Mouse (Mus musculus): ENCODE measurements around the gene Lrrfip2.

Lrrfip2 gene

DNA sequence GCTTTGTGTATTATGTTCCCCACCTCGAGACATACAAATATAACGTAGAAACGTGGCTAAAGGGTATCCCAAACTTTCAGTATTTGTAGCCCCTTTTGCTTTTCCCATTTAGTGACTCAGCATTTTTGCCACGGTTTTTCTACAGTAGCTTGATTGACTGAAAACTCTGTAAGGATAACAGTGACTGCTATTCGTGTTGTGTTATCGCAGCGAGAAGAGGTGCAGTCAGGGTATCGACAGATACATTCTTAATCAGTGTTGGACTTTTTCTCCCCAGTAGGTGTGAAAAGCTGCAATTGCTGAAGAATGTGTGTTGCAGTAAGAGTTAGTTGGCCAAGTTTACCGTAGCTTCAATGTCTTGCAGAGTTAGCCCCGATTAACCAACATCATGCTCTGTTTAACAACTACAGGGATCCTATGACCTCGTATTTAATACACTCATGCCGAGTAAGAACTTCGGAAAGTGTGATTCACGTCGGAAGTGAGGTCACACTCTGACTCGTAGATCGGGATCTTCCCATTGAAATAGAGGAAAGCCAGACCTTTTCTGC, 1.6 kb downstream of the Lrrfip2 start:
- peak; percentile 95 for DNase-seq

DNA sequence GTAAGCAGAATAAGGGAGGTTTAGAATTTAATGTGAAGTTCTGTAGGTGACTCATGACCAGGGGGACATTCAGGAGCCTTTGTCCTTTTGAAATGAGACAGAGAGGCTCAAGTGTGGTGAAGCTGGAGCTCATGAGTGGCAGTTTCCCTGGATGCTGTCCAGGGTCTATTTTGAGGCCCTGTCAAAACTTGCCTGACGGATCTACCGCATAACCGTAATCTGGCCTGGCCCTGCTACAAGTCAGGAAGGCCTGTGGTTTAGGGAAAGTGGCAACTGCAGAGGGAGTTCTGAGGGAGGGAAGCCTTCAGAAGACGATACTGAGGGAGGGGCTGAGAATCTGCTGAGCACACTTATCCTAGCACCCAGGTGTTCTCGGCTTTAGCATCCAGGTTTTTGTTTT, 5.1 kb downstream of the Lrrfip2 start:
- peak; percentile 97 for DNase-seq

DNA sequence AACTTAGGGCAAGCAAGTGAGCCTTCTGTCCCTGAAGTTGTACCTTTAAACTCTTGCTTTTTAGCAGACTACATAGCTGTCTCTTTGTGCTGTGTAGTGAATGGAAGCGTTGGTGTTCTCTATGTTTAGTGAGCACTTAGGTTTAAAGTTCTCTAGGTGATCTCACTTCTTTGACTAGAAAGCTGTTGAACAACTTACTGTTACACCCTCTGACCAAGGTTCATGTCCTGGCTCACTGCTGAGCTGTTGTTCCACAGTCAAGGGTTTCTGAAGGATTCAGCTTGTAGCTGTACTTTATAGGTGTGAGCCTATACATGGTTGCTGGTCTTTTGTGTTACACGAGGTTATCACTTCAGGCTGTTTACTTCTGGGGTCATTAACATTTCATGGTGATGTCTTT, 5.9 kb downstream of the Lrrfip2 start:
- peak; percentile 23 for DNase-seq

- DNase-seq = peak; percentile 73
Observed at GRCm38 (mm10) chr9:111124440-111124839, 7.0 kb downstream of the Lrrfip2 start.

DNA sequence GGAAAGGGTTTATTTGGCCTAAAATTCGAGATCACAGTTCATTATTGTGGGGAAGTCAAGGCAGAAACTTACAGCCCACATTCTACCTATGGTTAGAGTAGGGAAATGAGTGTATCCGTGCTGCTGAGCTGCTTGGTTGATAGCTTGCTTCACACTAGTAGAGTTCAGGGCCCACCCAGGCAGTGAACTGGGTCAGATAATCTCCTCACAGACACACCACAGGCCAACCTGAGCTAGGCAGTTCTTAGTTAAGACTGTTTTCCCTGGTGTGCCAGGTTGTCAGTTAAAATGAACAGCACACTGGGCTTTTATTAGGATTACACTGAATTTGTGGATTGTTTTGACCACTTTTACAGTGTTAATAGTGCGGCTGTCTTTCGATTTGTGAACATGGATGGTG, 9.3 kb downstream of the Lrrfip2 start:
- peak; percentile 30 for DNase-seq

GRCm38 (mm10) chr9:111127749-111128148, 10.4 kb downstream of the Lrrfip2 start:
- peak; percentile 89 for DNase-seq

DNA sequence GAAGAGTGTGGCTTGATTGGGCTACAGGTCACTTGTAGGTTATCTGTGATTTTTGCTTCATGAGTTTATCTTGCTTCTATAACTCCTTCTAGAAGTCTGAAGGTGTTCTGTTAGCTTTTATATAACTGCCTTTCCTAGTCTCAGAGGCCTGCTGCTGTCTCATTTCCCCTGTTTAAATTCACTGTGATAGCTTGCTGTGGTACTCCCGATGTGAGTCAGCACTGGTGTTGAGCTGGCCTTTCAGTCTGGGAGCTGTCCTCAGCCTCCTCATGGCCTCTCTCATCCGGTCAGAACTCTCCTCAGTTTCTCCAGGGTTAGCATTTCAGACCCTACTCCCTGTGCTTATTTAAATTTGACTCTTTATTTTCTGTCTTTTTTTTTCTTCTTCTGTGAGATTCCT, 12.7 kb downstream of the Lrrfip2 start:
- DNase-seq = peak; percentile 29

GRCm38 (mm10) chr9:111138161-111138560, 20.8 kb downstream of the Lrrfip2 start:
- peak; percentile 87 for DNase-seq

- DNase-seq = peak; percentile 95
Observed at GRCm38 (mm10) chr9:111142721-111143120, 25.3 kb downstream of the Lrrfip2 start.

- peak; percentile 72 for DNase-seq
Observed at GRCm38 (mm10) chr9:111143387-111143786, 26.0 kb downstream of the Lrrfip2 start.

- DNase-seq = peak; percentile 76
Observed at GRCm38 (mm10) chr9:111144711-111145110, 27.3 kb downstream of the Lrrfip2 start.

GRCm38 (mm10) chr9:111145497-111146190, 28.3 kb downstream of the Lrrfip2 start:
- peak; percentile 90 for DNase-seq

DNA sequence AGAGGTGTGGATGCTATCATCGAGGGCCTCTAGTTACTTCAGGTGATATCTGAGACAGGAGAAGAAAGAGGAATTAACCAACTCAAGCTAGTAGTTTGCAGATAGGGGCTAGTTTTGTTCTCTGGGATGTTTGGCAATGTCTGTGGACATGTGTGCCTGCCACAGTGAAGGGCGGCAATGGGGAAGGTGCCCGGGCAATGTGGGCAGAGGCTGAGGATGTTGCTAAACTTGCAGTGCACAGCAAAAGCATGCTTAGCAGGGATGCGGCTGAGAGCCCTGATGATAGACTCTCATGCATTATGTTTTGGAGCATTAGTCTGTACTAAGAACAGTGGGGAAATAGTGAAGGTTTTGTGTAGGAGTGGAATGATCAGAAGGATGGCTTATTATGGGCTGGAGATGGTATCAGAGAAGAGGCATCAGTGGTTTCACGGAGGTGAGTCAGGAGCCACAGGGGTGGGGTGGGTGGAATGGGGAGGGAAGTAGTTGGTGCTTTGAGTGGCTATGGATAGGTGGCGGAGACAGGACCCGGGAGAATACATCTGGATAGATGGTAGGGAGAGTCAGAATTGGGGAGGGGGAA, 28.9 kb downstream of the Lrrfip2 start:
- peak; percentile 89 for DNase-seq

GRCm38 (mm10) chr9:111148006-111148405, 30.6 kb downstream of the Lrrfip2 start:
- no peak for DNase-seq

DNA sequence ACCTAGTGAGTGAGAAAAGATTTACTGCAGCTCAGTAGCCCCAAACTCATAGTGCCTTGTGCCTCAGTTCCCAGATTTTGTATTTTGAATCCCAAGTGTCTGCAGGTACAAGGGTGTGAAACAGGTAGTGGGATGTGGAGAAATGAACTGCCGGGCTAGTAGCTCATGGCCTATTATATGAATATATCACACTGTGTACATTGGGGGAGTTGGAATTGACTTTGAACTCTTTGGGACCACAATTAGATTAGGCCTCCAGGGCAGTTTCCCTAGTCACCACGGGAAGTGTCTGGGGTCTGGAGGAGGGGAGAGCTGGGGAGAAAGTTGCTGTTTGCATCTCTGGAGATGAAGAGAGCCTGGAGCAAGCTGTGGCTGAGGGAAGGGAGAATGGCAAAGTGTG, 31.0 kb downstream of the Lrrfip2 start:
- peak; percentile 84 for DNase-seq

GRCm38 (mm10) chr9:111149188-111149945, 32.0 kb downstream of the Lrrfip2 start:
- peak; percentile 97 for DNase-seq

GRCm38 (mm10) chr9:111152314-111152897, 35.0 kb downstream of the Lrrfip2 start:
- DNase-seq = no peak

- DNase-seq = peak; percentile 24
Observed at GRCm38 (mm10) chr9:111153026-111153425, 35.6 kb downstream of the Lrrfip2 start.

DNA sequence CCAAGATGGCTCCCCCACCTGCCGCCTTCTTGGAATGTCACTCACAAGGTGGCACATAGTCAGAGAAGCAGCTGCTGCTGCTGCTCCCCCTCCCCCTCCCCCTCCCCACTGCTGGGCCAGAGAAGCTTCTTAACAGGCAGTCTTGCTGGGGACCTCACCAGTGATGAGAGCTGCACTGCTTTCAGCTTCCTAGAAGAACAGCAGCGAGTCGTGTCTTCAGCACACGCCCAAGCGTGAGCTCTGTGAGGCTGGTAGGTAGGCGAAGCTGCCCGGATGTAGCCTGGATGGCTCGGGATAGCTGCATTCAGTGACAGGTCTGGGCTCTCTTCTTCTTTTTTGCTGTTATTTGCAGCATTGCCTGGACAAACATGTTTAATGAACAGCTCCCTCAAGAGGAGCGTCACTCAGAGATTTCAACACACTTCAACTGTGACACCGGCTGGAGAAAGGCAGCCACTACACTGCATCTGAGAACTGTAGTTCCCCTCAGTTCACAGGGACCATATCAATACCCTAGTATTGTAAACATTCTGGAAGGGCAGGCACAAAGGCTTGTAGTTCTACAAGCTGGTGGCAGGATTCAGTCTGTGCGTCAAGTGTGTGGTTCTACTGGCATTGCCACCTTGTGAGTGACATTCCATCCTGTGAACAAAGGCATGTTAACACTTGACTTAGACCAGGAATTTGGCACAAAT, 38.5 kb downstream of the Lrrfip2 start:
- no peak for DNase-seq

- peak; percentile 30 for DNase-seq
Observed at GRCm38 (mm10) chr9:111159562-111159961, 42.2 kb downstream of the Lrrfip2 start.

DNA sequence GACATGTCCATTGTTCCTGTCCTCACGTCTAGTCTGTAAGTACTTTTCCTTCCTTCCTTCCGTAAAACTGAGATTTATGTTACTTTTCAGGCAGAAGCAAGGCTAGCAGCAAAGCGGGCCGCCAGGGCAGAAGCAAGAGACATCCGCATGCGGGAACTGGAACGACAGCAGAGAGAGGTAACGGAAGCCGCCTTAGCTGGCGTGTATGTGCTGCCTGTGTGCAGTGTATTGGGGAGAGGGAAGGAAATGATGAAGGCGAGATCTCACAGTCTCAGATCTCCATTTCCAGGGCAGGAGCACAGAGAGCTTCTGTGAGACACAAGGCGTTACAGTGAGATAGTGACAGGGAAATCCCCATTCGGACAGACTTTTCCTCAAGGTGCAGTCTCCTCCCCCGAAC, 43.8 kb downstream of the Lrrfip2 start:
- DNase-seq = peak; percentile 45

- peak; percentile 61 for DNase-seq
Observed at GRCm38 (mm10) chr9:111166612-111167011, 49.2 kb downstream of the Lrrfip2 start.

- DNase-seq = peak; percentile 71
Observed at GRCm38 (mm10) chr9:111170430-111170829, 53.0 kb downstream of the Lrrfip2 start.
